Mouse (Mus musculus): Measurements from ENCODE around the gene Ip6k3. TPM values are rescaled to one million over a fixed set of nuclear protein-coding genes. Genes with fewer than 3 reads are reported as not detected.

Ip6k3 gene
- total RNA-seq, 4 experiments from 2014 or later, result 0.49 to 1.8 (median 1.3) TPM

DNA sequence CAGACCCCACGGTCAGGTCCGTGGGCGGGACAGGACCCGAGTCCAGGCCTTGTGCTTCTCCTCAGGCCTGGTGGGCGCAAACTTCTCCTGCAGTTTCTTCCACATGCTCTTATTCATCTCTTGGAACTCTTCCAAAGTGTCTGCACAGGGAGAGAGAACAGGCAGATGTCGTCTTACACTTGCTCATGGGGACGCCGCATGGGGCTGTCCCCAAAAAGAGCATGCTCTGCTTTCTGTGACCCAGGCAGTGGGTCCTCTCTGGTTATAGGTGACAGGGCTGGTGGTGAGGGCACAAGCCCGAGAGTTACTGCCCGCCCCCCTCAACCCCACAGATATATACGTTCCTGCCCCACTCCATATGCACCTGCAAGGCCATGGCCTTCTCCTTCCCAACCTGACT, 44.9 kb downstream of the Ip6k3 start:
- no peak for DNase-seq

GRCm38 (mm10) chr17:27121781-27122180, 45.8 kb downstream of the Ip6k3 start:
- DNase-seq, result no peak

- no peak for DNase-seq
These were observed 46.3 kb downstream of the Ip6k3 start for GRCm38 (mm10) chr17:27121266-27121665.

GRCm38 (mm10) chr17:27120561-27121024, 47.0 kb downstream of the Ip6k3 start:
- no peak for DNase-seq

- no peak for DNase-seq
These were observed 47.6 kb downstream of the Ip6k3 start for GRCm38 (mm10) chr17:27119954-27120353.

DNA sequence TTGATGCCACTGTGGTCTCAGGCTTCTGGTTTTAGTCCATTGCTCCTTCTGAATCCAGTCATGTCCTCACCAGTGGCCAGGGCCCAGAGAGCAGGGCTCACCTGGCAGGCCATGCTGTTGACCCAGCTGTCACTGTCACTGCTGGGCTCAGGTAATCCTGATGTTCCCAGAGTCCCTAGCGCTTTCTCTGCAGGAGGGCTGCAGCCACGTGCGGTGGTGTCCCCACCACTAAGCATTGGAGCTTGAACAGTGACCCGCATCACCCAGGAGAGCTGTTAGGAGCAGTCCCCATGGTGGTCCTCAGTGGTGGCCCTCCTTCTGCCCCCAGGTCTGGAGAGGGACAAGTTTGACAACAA, 48.1 kb downstream of the Ip6k3 start:
- no peak for DNase-seq

- DNase-seq, result no peak
These were observed 48.7 kb downstream of the Ip6k3 start for GRCm38 (mm10) chr17:27118676-27119539.

- no peak for DNase-seq
These were observed 57.5 kb downstream of the Ip6k3 start for GRCm38 (mm10) chr17:27110072-27110471.

DNA sequence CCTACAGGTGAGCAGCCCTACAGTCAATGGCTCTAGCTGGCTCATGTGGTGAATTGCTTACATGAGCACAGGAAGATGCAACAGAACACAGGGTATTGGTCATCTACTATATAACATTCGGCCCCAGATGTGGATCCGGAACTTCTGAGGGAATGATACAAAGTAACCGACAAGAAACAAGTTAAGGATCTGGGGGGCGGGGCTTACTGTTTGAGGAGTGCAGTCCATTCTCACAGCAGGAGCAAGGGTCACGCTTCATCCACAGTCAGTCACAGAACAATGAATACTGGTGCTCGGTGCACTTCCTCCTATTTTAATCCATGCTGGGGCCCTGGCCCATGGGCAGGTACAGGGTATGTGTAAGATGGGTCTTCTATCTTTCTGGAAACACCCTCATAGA, 59.7 kb downstream of the Ip6k3 start:
- no peak for DNase-seq

DNA sequence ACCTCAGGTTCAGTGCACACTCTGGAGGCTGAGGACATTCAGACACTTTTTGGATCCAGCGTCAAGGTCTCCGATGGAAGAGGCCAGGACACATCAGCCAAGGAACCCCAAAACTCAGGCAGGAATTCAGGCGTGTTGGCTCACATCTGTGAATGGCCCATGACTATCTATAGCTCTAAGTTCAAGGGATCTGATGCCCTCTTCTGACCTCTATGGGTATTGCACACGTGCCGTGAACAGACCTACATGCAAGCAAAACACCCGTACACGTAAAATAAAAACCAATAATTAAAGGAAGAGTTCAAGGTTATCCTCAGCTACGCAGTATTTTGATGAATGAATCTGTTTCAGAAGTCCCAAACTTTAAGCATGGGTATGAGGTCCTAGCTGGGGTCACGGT, 60.9 kb downstream of the Ip6k3 start:
- DNase-seq, result no peak

GRCm38 (mm10) chr17:27105698-27106470, 61.7 kb downstream of the Ip6k3 start:
- DNase-seq, result no peak

GRCm38 (mm10) chr17:27101675-27102074, 65.9 kb downstream of the Ip6k3 start:
- DNase-seq, result no peak

DNA sequence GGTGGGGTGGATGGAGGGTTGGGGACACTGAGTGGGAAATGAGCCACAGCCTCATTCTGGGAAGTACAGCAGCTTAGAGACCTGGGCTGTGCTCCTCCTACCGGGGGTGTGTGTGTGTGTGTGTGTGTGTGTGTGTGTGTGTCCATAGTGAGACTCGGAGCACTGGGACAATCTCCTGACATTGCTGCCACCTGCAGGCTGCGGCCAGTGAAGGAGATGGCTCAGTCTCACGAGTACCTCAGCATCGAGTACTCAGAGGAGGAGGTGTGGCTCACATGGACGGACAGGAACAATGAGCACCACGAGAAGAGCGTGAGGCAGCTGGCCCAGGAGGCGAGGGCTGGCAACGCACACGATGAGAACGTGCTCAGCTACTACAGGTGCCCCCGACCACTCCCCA, 71.9 kb downstream of the Ip6k3 start:
- no peak for DNase-seq

Other genes with a start within 250 kb of the Ip6k3 start
- 10 to 100 TPM; 46.9 to 60.1 (median 53.5) TPM for gene Phf1, start 234.7 kb downstream of the Ip6k3 start, total RNA-seq (2022)
- gene Cuta, start 228.2 kb downstream of the Ip6k3 start, total RNA-seq (2022), result 100 to 1,000 TPM; 151 to 162 (median 155) TPM
- gene Syngap1, start 226.5 kb downstream of the Ip6k3 start, total RNA-seq (2022), result 10 to 100 TPM; 19.7 to 36.9 (median 26.9) TPM
- gene Zbtb9, start 194.6 kb downstream of the Ip6k3 start, total RNA-seq (2022), result 10 to 100 TPM in 1 of 4 experiments, 1 to 10 TPM in 3; 6.6 to 10.1 (median 9.0) TPM
- 10 to 100 TPM; 30.6 to 34.9 (median 32.4) TPM for gene Bak1, start 138.8 kb downstream of the Ip6k3 start, total RNA-seq (2022)
- gene Itpr3, start 110.5 kb downstream of the Ip6k3 start, total RNA-seq (2022), result 10 to 100 TPM in 2 of 4 experiments, 1 to 10 TPM in 2; 7.6 to 16.6 (median 11.2) TPM
- gene Uqcc2, start 33.9 kb downstream of the Ip6k3 start, total RNA-seq (2022), result 100 to 1,000 TPM; 252 to 380 (median 304) TPM
- 10 to 100 TPM; 58.3 to 93.1 (median 76.5) TPM for gene Lemd2, start 36.7 kb upstream of the Ip6k3 start, total RNA-seq (2022)